Mouse (Mus musculus) B cell, adult 2 months (primary cell): ENCODE data around the gene Zfp872.

Source experiments
- DNase-seq, 2 experiments: peaks; one replicate each; pipeline ENCODE4 v3.0.0; 2022

Gene Zfp872

DNA sequence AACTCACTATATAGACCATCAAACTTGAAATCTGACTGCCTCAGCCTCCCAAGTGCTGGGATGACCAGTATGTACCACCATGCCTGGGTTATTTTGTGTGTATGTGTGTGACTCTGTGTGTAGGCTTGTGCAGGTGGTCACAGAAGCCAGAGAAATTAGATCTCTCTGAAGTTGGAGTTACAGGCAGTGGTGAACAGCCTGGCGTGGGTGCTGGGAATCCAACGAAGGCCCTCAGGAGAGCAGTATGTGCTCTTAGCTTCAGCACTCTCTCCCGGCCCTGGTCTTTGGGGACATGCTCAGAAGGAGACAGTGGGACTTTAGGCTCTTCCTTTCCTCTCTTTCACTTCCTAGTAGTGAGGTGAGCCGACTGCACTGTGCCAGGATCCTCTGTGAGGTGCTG is 15.6 kb upstream of the Zfp872 start:
- DNase-seq = no peak

DNA sequence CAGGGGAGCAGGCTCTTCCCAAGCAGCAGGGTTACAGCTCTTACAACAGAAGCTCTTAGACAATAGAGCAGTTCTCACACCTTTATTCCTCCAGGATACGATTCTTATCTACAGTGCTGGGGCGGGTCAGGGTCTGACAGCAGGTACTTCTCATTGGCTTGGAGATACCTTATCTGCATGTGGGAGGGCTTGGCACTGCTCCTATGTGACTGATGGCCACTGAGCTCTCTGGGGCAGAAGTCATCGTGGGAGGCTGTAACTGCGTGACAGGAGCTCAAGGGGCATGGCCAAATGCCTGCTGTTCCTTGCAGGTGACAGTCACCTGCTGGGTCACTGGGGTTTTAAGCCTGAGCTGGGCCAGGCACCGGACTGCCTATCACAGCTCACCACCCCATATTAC is 8.5 kb downstream of the Zfp872 start:
- DNase-seq = no peak

DNA sequence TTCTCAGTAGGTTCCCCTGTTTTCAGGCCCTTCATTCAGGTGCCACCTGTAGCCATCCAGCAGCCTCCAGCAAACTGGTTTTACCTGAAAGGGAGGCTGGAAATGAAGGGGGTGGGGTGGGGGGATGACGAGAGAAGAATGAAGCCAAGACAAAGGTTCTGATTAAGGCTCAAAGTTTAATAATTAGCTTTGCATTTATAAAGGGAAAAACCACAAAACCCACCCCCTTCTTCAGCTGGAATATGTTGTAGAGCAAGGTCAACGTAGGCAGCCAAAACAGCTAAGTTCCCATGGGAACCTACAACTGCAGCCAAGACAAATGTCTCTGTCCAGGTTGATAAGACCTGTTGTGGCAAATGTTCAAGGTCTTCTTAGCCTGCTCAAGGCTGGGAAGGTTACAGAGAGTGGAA is 25.9 kb downstream of the Zfp872 start:
- DNase-seq = no peak

DNA sequence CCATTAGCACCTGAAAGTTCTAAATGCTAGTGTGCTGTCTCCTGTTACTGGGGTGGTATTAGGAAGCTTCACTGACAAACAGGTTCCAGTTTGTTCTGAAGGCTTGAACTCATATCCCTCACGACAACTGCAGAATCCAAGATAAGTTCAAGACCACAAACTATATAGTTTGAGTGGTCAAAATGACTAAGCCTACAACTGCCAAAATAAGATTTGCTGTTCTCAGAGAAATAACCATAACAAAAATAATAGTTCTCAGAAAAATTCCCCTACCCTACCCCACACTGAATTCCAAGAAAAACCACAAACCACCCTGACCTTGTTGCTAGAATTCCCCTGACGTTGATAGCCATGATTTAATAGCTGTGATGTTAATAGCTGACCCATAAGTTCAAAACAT is 26.7 kb downstream of the Zfp872 start:
- DNase-seq = no peak

DNA sequence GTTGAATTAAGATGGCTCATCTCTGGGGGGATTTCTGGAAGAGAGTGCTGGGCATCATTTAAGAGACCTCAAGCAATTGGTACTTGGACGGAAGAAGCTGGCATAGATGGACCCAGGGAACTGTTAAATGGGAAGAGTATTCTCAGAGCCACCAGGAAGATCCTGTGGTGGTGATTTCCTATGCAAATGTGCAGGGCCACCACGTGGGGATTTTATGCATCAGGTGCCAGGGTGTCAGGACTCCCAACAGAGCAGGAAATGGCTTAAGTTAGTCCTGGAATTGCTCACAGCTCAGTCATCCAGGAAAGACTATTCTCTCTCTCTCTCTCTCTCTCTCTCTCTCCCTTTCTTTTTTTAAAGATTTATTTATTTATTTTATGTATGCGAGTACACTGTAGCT is 28.8 kb downstream of the Zfp872 start:
- DNase-seq = no peak

DNA sequence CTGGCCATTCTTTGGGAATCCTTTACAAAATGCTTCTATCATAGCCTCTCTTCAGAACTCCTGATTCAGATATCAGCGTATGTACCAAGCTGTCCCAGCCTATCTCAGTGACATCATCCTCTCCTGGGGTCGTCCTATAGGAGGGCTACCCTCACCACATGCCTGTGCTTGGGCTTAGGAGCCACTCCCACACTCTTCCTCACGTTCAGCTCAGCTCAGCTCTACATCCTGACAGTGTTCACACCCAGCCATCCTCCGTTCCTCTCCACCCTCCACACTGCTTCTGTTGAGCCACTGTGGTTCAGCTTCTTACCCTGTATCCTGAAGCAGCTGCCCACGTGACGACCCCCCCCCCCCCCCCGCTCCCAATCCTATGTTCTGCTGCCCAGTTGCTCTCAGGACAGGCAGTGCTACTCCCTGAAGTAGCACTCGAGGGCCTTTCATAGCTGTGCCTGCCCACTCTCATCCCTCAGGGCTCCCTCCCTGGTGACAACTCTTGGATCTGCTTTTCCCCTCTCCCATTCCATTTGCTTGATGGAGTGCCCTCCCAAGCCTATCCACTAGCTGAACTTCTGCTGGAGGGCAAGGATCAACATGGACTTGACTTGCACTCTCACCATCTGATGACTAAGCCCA is 30.1 kb downstream of the Zfp872 start:
- DNase-seq = no peak

DNA sequence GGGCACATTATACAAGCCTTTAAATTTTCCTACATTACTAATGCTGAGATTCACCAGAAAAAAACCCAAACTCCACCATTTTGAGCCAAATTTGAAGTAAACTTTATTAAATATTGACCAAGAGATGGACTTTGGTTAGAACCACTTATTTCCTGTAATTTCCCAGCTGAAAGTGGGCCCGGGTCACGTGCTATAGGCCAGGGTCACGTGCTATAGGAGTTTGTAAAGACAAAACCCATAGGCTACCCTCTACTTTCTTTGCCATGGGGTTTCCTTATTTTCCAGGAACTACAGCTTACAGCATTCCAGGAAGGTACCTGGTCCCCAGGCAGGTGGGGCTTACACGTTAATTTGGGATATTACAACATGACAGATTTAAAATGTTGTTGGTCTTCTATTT is 36.2 kb downstream of the Zfp872 start:
- DNase-seq = no peak

DNA sequence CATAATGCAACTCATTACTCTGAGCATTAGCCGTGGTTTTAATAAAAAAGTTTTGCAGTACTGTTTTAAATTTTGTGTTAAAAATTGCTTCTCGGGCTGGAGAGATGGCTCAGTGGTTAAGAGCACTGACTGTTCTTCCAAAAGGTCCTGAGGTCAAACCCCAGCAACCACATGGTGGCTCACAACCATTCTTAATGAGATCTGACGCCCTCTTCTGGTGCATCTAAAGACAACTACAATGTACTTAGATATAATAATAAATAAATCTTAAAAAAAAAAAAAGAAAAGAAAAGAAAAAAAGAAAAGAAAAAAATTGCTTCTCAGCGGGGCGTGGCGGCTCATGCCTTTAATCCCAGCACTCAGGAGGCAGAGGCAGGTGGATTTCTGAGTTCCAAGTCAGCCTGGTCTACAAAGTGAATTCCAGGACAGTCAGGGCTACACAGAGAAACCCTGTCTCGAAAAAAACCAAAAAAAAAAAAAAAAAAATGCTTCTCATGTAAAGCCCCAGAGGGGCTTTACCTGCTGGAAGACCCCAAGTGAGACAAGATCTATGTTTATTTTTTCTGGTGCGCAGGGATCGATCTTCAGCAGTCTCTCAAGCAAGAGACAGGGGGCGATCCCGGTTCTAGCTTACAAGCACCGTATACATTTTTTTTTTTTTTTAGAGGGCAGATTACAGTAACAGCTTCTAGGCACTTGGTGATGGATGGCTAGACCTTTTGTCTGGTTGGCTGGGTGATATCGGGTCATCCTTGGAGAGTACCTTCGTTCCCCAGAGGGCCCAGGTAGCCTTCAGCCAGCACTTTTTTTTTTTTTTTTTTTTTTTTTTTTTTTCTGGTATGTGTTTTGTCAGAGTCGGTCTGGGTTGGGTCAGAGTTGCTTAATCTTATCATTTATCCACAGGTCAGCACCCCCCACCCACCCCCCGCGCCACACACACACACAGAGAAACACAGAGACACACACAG is 36.9 kb downstream of the Zfp872 start:
- DNase-seq = peak; percentile 56 to 67

DNA sequence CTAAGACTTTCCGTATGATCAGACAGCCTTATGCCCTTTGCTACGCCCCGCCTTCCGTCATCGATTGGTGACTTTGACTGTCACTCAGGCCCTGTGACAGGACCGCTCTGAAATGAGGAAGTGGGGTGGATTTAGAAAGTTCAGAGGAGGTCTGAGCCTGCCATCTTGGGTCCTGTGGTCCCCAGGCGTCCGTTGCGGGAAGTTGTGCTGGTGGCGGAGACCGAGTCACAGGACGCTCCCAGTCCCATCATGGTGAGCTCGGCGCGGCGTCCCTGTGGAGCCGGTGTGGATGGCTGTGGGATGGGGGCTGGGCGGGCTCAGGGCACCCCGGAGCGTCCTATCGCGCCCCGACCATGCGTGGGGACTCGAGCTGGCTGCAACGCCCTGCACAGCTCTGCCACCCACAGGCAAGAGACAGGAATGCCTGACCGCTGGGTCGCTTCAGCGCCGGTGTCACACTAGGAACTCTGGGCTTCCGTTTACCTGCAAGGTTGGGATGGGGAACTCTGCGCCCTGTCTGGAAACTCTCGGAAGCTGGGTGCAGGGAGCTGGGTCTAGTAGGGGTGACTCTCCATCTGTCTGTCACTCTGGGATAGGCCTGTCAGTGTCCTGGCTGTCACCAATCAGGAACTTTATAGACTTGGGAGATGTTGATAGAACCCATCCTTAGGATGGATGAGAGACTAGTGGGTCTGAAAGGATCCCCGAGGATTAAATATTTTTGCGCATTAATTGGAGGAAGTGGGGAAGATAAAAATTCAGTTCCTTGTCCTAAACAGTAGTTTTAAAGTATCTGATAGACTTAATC is 37.9 kb downstream of the Zfp872 start, which contains the start of gene Zfp809:
Gene Zfp809, plus strand, starts transcription at position 134 of the 808 bp plus-strand sequence.
- peak; percentile 98 to 99 for DNase-seq

DNA sequence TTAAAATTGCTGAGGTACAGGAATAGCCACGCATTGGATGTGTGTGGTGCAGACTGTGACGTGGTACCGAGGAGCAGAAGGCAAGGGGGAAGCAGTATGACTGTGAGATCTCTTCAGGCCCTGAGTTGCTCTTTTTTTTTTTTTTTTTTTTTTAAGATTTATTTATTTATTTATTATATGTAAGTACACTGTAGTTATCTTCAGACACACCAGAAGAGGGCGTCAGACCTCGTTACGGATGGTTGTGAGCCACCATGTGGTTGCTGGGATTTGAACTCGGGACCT is 38.4 kb downstream of the Zfp872 start:
- peak in 1 of 2 experiments; percentile 25 for DNase-seq

DNA sequence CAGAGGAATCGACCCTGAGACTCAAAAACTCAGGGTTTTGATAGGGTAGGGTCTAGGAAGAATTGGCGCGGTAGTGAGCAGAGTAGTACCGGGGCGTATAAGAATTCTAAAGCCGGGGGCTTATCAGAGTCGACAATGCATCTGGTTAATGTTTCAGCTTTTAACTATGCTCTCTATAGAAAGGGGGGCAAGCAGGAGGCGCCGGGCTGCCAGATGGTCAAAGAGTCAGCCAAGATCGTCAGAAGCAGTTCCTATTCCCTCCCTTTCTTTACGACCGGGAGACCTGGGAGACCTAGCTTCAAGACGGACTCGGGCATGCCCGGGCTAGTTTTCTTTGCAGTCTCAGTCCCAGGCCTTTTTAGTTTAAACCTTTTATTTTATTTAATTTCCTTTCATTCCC is 39.0 kb downstream of the Zfp872 start:
- no peak for DNase-seq

DNA sequence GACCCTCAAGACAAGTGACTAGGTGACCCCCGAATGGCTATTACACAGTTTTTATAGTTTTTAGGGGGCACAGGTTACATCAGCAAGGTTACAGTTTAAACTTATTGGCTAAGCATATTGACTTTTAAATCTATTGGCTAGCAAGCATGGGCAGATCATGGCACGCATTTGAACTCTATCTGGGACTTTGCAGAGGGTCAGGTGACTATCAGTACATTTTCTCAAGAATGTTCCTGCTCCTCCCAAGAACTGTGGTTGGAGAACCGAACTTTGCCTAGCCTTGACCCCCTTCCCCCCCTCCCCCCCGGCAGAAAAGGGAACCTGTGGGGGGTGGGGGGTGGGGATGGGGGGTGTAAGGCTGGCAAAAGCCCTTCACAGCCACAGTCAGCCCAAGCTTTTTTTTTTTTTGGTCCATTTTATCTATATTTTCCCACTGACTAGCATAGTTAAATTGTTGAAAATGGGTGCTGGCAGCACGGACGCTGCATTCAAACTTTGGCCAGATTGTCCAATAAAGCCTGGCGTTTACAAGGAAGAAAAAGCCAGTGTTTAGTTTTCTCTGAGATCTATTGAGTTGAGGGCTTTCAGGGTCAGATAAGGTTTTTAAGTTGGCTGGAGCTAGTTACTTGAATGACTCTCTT is 41.6 kb downstream of the Zfp872 start:
- no peak for DNase-seq

DNA sequence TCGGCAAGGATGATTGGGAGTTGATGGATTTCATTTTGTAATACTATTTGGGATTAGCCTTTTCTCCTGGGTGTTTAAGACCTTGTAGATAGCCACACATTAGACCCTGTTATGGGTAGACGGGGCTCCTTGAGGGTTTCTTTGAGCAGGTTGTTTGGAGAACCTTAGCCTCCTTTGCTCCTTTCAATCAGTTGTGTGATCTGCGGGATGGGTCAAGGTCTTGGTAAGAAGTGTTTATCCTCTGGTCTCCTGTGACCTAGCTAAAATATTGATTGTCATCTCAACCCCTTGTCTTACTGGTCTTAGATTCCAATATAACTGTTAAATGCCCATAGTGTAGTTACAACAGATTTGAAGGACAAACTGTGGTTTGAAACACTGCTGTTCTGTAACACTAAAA is 42.2 kb downstream of the Zfp872 start:
- no peak for DNase-seq

DNA sequence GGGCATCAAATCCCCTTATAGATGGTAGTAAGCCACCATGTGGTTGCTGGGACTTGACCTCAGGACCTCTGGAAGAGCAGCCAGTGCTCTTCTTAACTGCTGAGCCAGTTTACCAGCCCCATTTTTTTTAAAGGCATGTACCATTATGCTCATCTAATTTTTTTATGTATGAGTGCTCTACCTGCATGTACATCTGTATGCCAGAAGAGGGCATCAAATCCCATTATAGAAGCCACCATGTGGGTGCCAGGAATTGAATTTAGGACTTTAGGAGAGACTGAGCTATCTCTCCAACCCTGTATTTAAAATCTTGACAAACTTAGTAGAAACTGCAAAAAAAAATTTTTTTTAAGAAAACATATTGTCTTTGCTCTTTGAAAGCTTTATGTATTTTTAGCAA is 42.7 kb downstream of the Zfp872 start:
- DNase-seq = peak; percentile 7 to 23

DNA sequence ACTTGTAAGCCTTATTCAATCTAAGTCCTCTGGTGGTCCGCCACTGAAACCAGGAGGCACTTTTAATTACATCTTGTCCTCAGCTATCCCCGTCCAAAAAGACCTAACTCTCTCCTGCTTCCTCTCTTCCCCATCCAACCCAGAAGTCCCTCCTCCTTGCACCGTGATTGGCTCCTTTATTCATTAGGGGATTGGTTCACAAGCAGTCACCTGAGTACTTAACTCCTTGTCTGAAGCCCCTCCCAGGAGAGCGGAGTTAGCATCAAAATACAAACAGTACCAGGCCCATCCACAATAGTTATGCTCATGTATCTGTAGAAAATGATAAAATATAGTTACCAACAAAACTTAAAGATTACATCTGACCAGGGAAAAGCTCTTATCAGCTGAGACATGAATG is 52.1 kb downstream of the Zfp872 start:
- no peak for DNase-seq

DNA sequence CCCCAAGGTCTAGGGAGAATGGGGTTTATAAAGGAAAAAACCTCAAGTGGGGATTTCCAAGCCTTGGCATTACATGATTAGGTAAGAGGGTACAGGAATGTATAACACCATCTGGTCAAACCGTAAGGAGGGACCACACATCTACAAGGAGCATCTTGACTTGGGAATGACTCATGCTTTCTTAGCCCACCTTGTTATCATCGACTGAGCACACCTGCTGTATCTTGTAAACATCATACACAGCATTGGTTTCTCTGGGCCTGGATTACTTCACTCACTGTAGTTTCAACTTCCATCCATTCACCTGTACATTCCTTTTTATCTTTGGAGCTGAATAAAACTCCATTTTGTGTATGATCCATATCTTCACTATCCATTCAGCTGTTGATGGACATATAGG is 56.4 kb downstream of the Zfp872 start:
- DNase-seq = no peak
